Mouse (Mus musculus): ENCODE measurements around the gene Ccdc33. TPM values are rescaled to one million over a fixed set of nuclear protein-coding genes. Genes with fewer than 3 reads are reported as not detected.
A peak's percentile ranks its signal among the peaks of the same experiment; 100 is the strongest.

Ccdc33 gene
- total RNA-seq (2021): not detected
- long read RNA-seq, experiment 1: 0 reads
- long read RNA-seq, experiment 2: 0 reads

DNA sequence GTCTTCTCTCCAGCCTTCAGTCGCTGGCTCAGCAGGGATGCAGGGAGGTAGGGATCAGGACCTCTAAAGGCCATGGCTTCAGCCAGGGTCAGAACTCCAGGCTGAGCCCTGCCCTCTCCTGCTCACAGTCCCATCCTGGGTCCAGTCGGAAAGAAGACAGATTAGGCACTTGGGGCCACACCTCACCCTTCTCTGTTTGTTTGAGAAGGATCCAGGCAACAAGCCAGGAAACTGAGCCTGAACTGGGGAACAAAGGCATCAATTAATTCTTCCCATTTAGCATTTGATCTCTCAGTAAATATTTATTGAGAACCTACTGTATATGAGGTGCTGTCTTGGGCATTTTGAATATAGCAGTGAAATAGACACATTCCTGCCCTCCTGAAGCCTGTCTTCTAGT, at the start of gene Ccdc33:
Gene Ccdc33, minus strand, starts transcription at position 153 of the 400 bp plus-strand sequence.
- no peak for DNase-seq

DNA sequence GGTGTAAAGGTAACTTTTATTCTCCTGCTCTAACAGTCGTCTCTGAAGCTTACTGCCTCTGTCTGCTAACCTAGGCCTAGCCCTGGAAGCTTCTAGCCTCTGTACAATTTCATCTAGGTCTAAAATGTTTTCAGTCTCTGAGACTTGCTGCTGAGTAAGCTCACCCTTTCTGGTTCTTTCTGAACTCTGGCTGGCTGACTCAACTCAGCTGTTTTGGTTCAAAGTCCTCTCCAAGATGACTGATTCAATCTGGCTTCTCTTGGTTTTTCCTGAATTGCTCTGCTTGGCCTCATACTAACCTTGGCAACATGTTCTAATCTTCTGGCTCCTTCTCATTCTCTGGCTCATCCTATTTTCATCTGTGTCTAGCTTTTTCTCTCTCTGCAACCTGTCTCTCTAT, 47.2 kb upstream of the Ccdc33 start:
- no peak for DNase-seq

- DNase-seq: no peak
Measured at GRCm38 (mm10) chr9:58163146-58163545, 44.5 kb upstream of the Ccdc33 start.

DNA sequence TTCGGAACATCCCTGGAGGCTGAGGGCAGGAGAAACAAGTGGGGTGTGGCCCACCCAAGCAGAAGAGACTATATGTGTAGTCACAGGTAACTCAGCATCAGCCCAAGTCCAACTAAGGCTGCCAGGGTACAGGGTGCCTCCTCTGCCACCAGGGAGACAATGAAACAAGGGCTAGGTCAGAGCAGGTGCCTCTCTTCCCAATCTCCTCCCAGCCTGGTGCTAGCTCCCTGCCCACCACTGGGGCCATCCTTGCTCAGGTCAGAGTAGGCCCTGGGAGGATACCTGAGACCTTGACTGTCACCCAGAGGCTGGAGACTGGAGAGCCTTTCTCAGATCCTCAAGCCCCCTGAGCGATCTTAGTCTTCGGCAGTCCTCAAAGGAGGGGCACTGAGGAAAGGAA, 43.5 kb upstream of the Ccdc33 start:
- DNase-seq: no peak

DNA sequence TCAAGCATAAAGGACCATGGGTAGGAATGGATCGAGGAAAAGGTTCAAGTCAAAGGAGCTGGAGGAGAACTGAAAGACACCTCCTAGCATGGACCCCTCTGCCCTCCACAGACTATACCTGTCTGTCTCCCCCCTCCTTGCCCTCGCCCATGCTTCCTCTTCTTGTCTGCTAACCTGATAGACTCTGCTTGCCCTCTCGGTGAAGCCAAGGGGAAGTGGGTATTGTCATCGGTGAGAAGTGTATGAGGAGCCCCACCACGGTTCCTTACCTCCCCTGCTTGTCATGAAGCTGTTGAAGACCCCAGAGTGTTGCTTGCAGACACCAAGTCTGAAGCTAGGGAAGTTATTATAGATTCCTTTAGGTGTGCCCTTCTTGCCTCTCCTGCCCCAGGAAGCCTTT, 41.7 kb upstream of the Ccdc33 start:
- no peak for DNase-seq

GRCm38 (mm10) chr9:58159855-58160254, 41.2 kb upstream of the Ccdc33 start:
- DNase-seq: peak; percentile 57

DNA sequence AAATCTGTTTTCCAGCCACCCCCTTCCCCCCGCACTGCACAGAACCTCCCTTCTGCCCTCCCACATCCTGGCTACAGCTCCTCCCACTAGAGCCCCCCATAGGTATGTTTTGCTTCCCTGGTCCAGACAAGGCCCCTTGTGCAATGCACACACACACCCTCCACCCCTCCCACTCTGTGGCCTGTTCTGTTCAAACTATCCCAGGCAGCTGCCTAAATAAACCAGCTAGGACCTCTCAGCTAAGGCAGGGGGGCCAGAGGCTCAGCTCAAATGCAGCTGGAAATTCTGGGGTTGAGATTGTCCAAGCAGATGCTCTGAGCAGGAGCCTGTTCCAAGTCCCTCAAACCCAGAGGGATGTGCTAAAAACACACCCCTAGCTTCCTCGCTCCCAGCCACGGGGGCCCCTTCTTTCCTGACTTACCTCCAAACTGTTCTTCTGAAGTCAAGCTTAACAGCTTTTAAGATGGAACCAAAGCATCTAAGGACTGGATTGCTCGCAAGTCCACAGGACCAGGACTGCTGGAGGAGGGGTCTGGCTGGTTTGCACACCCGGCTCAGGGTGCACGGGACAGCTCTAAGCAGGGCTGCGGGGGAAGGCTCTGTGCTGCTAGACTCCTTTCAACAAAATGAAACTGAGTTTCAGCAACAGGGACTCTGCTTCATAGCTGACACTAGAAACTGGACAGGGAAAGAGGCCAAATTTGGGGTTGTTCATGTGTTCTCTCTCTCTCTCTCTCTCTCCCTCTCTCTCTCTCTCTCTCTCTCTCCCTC, 40.1 kb upstream of the Ccdc33 start:
- DNase-seq: peak; percentile 79

GRCm38 (mm10) chr9:58157838-58158237, 39.2 kb upstream of the Ccdc33 start:
- no peak for DNase-seq

GRCm38 (mm10) chr9:58156819-58157560, 38.4 kb upstream of the Ccdc33 start:
- no peak for DNase-seq

- no peak for DNase-seq
Measured at GRCm38 (mm10) chr9:58155366-58155765, 36.7 kb upstream of the Ccdc33 start.

- no peak for DNase-seq
Measured at GRCm38 (mm10) chr9:58153095-58153494, 34.5 kb upstream of the Ccdc33 start.

- no peak for DNase-seq
Measured at GRCm38 (mm10) chr9:58150733-58151361, 32.2 kb upstream of the Ccdc33 start.

DNA sequence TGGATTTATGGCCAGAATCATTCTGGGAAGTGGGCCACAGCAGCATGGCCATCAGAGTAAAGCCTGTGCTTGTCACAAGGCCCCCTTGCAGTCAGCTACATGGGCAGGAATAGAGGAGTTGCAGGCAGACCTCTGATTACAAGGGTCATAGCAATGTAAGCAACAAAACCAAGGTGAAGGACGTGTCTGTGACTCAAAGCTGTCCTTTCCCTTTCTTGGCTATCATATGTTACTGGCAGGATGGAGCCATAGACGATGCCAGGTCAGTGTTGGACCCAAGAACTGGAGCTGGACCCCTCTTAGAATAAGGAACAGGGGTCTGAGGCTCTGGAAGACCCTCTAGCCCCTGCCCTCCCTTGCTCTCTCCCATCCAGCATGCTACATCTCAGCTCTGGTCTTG, 30.2 kb upstream of the Ccdc33 start:
- DNase-seq: no peak

DNA sequence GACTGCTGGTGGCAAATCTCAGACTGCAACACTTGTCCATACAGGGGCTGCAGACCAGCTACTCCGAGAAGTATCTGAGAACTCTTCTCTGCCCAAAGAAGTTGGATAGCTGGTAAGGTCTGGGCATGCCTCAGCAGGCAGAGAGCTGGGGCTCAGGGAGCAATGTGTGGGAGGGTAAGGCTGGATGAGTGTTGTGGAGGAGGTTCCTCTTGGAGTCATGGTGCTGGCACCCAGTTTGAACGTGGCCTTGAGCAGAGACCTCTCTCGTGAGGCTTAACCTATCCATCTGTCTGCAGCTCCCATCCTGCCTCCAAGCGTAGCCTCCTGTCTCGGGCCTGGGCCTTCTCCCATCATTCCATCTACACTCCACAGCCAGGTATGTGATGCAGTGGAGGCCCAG, 26.8 kb upstream of the Ccdc33 start:
- DNase-seq: no peak

GRCm38 (mm10) chr9:58144664-58145063, 26.0 kb upstream of the Ccdc33 start:
- DNase-seq: no peak

GRCm38 (mm10) chr9:58143419-58143818, 24.8 kb upstream of the Ccdc33 start:
- no peak for DNase-seq

- DNase-seq: no peak
Measured at GRCm38 (mm10) chr9:58139947-58140346, 21.3 kb upstream of the Ccdc33 start.

- no peak for DNase-seq
Measured at GRCm38 (mm10) chr9:58135921-58136321, 17.3 kb upstream of the Ccdc33 start.

DNA sequence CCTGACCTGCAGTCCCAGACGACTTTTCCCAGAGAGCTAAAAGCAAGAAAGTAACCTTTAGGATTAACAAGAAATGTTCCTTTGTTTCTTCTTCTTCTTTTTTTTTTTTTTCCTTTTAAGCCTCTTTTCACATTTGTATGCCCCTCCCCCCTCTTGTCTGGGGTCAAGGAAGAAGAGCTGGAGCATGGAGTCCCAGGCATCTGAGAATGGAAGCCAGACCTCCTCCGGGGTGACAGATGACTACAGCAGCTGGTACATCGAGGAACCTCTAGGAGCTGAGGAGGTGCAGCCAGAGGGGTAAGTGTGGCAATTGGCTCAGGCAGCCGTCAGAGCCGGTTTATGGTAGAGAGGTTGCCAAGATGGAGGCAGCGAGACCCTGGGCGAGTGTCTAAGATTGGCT, 16.3 kb upstream of the Ccdc33 start:
- no peak for DNase-seq

DNA sequence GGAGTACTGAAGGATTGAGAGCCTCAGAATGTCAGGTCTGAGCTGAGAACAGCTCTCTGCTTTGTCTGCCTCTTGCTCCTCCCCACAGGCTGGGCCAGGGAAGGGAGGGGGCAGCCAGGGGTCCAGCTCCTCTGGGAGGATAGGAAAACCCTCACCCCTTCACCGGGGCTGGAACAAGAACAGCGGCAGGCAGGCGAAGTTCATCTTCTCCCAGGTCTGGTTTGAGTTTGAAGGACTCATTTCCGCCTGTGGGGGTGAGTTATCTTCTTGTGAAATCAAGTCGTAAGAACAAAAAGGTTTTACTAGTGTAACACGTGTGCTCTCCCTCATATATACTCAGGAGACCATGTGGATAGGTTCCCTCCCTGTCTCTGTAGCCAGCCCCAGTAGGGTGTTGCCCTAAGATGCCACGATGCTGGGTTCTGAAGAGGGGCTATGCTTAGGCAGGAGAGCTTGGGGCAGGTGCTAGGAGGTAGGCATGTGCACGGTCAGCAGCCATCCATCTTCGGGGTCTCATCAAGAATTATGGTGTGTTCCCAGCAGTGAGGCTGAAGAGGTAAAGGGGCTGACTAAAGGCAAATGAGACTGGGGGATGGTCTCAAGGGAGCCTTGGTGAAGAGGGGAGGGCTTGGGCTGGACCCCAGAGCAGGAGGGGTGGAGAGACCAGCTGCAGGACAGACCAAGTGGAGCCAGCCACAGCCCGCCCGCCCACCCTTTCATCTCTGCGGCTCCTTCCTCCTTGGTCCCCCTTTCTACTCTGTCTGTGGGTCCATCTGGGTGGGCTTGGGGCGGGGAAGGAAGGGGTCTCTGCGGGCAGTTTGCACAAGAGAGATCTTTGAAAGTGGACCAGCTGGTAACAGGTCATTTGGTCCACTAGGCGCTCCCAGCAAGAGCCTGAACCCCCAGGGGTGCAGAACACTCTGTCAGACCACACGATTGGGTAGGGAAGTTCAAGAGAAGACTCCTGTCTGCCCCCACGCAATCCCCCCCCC, 15.6 kb upstream of the Ccdc33 start:
- no peak for DNase-seq

GRCm38 (mm10) chr9:58131735-58132134, 13.1 kb upstream of the Ccdc33 start:
- no peak for DNase-seq

GRCm38 (mm10) chr9:58130909-58131308, 12.3 kb upstream of the Ccdc33 start:
- no peak for DNase-seq
